Mouse (Mus musculus): ENCODE data around the gene Gm853. TPM values are rescaled to one million over a fixed set of nuclear protein-coding genes. Genes with fewer than 3 reads are reported as not detected.

Gene Gm853
- total RNA-seq, 2 experiments from 2014 or later: 0.15 TPM; not detected in 1

GRCm38 (mm10) chr4:130198694-130199670, 23.2 kb downstream of the Gm853 start:
- peak; percentile 83 to 96 for DNase-seq (ENCODE audit: low spot score in 2 of 2)
- peak; percentile 97 for TF ChIP-seq CTCF (conservative IDR thresholded peaks at IDR 0.05)
- peak overlapping the region; percentile 57 for H3K4me3 ChIP-seq
- peak overlapping the region; percentile 89 for H3K27ac ChIP-seq

- H3K4me3 ChIP-seq: no peak overlapping the region
- DNase-seq (ENCODE audit: low spot score in 2 of 2): no peak
- TF ChIP-seq CTCF (conservative IDR thresholded peaks at IDR 0.05): no peak
Measured at GRCm38 (mm10) chr4:130196542-130196941, 25.7 kb downstream of the Gm853 start.

GRCm38 (mm10) chr4:130195924-130196323, 26.3 kb downstream of the Gm853 start:
- no peak for TF ChIP-seq CTCF (conservative IDR thresholded peaks at IDR 0.05)
- H3K27ac ChIP-seq: no peak overlapping the region; the same call in 1 of the 2 replicates

More at GRCm38 (mm10) chr4:130196542-130196941, 25.7 kb downstream of the Gm853 start:
- H3K27ac ChIP-seq: no peak overlapping the region

GRCm38 (mm10) chr4:130192266-130192665, 29.9 kb downstream of the Gm853 start:
- no peak for TF ChIP-seq CTCF (conservative IDR thresholded peaks at IDR 0.05)
- DNase-seq (ENCODE audit: low spot score in 2 of 2): no peak
- Histone ChIP-seq H3K27ac (no peak overlapping the region), H3K4me3 (no peak overlapping the region)

More at GRCm38 (mm10) chr4:130195924-130196323, 26.3 kb downstream of the Gm853 start:
- DNase-seq (ENCODE audit: low spot score in 2 of 2): no peak
- H3K4me3 ChIP-seq: no peak overlapping the region

- H3K4me3 ChIP-seq: no peak overlapping the region
- no peak for TF ChIP-seq CTCF (conservative IDR thresholded peaks at IDR 0.05)
- no peak for DNase-seq (ENCODE audit: low spot score in 2 of 2)
Measured at GRCm38 (mm10) chr4:130189606-130190005, 32.6 kb downstream of the Gm853 start.

GRCm38 (mm10) chr4:130188806-130189297, 33.3 kb downstream of the Gm853 start:
- Histone ChIP-seq H3K27ac (no peak overlapping the region), H3K4me3 (no peak overlapping the region; the same call in 1 of the 2 replicates)
- TF ChIP-seq CTCF (conservative IDR thresholded peaks at IDR 0.05): peak; percentile 98
- peak; percentile 80 to 91 for DNase-seq (ENCODE audit: low spot score in 2 of 2)

More at GRCm38 (mm10) chr4:130189606-130190005, 32.6 kb downstream of the Gm853 start:
- no peak overlapping the region for H3K27ac ChIP-seq

GRCm38 (mm10) chr4:130186891-130187290, 35.3 kb downstream of the Gm853 start:
- Histone ChIP-seq H3K4me3 (no peak overlapping the region), H3K27ac (no peak overlapping the region)
- DNase-seq (ENCODE audit: low spot score in 2 of 2): no peak
- no peak for TF ChIP-seq CTCF (conservative IDR thresholded peaks at IDR 0.05)

GRCm38 (mm10) chr4:130186450-130186849, 35.8 kb downstream of the Gm853 start:
- Histone ChIP-seq H3K27ac (no peak overlapping the region), H3K4me3 (no peak overlapping the region)
- DNase-seq (ENCODE audit: low spot score in 2 of 2): no peak
- TF ChIP-seq CTCF (conservative IDR thresholded peaks at IDR 0.05): no peak

- no peak for TF ChIP-seq CTCF (conservative IDR thresholded peaks at IDR 0.05)
- H3K27ac ChIP-seq: no peak overlapping the region
- no peak overlapping the region for H3K4me3 ChIP-seq
- DNase-seq (ENCODE audit: low spot score in 2 of 2): no peak
Measured at GRCm38 (mm10) chr4:130183879-130184278, 38.3 kb downstream of the Gm853 start.

- no peak overlapping the region for H3K27ac ChIP-seq
- no peak for TF ChIP-seq CTCF (conservative IDR thresholded peaks at IDR 0.05)
- H3K4me3 ChIP-seq: no peak overlapping the region
- DNase-seq (ENCODE audit: low spot score in 2 of 2): no peak
Measured at GRCm38 (mm10) chr4:130183023-130183422, 39.2 kb downstream of the Gm853 start.

GRCm38 (mm10) chr4:130181886-130182285, 40.3 kb downstream of the Gm853 start:
- H3K4me3 ChIP-seq: no peak overlapping the region
- no peak for TF ChIP-seq CTCF (conservative IDR thresholded peaks at IDR 0.05)
- no peak for DNase-seq (ENCODE audit: low spot score in 2 of 2)

GRCm38 (mm10) chr4:130180909-130181602, 41.1 kb downstream of the Gm853 start:
- Histone ChIP-seq H3K27ac (no peak overlapping the region), H3K4me3 (no peak overlapping the region)
- DNase-seq (ENCODE audit: low spot score in 2 of 2): no peak
- TF ChIP-seq CTCF (conservative IDR thresholded peaks at IDR 0.05): no peak

More at GRCm38 (mm10) chr4:130181886-130182285, 40.3 kb downstream of the Gm853 start:
- no peak overlapping the region for H3K27ac ChIP-seq

GRCm38 (mm10) chr4:130179876-130180275, 42.3 kb downstream of the Gm853 start:
- H3K27ac ChIP-seq: no peak overlapping the region
- no peak for TF ChIP-seq CTCF (conservative IDR thresholded peaks at IDR 0.05)
- no peak overlapping the region for H3K4me3 ChIP-seq
- no peak for DNase-seq (ENCODE audit: low spot score in 2 of 2)
